Mouse (Mus musculus) liver, adult 2 months (tissue): ENCODE data around the gene Dlgap4. TPM values are rescaled to one million over a fixed set of nuclear protein-coding genes. Genes with fewer than 3 reads are reported as not detected.

Experiments used
- DNase-seq: peaks from one replicate; pipeline ENCODE4 v3.0.0-alpha.2; 2011; ENCODE audit warnings: low read depth, low spot score; ENCODE audit errors: extremely low read depth
- H3K27ac ChIP-seq: fragments of 200-500 bp; replicated peaks from 2 replicates; pipeline ENCODE4 v1.5.1; 2012; ENCODE audit warnings: low read depth, mild to moderate bottlenecking, control low read depth, inconsistent platforms, low read length; ENCODE audit not compliant: insufficient read depth
- H3K27me3 ChIP-seq: fragments of 200-500 bp; 2 replicates; pipeline ENCODE4 v1.6.1; 2012; ENCODE audit warnings: mild to moderate bottlenecking, moderate library complexity, low read length, inconsistent platforms; ENCODE audit not compliant: control insufficient read depth, insufficient read depth
- H3K36me3 ChIP-seq: fragments of 200-500 bp; 2 replicates; pipeline ENCODE4 v1.6.1; 2012; ENCODE audit warnings: low read length, inconsistent platforms; ENCODE audit not compliant: control insufficient read depth, insufficient read depth
- H3K4me1 ChIP-seq: fragments of 200-500 bp; 2 replicates; pipeline ENCODE4 v1.6.1; 2011; ENCODE audit warnings: low read length; ENCODE audit not compliant: control insufficient read depth, insufficient read depth
- H3K4me3 ChIP-seq: fragments of 200-500 bp; 2 replicates; pipeline ENCODE4 v1.5.1; 2011; ENCODE audit warnings: low read depth, mild to moderate bottlenecking, control low read depth, low read length, moderate library complexity; ENCODE audit not compliant: insufficient read depth
- H3K79me2 ChIP-seq: fragments of 200-500 bp; 2 replicates; pipeline ENCODE4 v1.6.1; 2012; ENCODE audit warnings: inconsistent platforms, mild to moderate bottlenecking, low read length, moderate library complexity; ENCODE audit not compliant: control insufficient read depth, insufficient read depth
- H3K9ac ChIP-seq: fragments of 200-500 bp; 2 replicates; pipeline ENCODE4 v1.6.1; 2012; ENCODE audit warnings: low read depth, mild to moderate bottlenecking, control low read depth, inconsistent platforms, low read length
- CTCF ChIP-seq: fragments of 200-500 bp; IDR thresholded peaks from 2 replicates; pipeline ENCODE4 v1.5.1; 2011; ENCODE audit warnings: low read depth, low read length, control low read depth
- POLR2A ChIP-seq: fragments of 200-500 bp; IDR thresholded peaks from 2 replicates; pipeline ENCODE4 v1.6.1; 2011; ENCODE audit warnings: low read length, control low read depth; ENCODE audit not compliant: insufficient read depth; ENCODE audit errors: extremely low read depth
- WGBS: fragments of 180-500 bp; shearing (Covaris S2); methylation state at CpG from one replicate; pipeline ENCODE4 v1.1.7; 2018; 5-methylcytosine and 5-hydroxymethylcytosine counted together
- polyA plus RNA-seq: library from polyadenylated mRNA; depleted of rRNA; stranded (reverse); fragments of >200 nt; gene quantifications from 2 replicates; pipeline ENCODE4 v1.2.3, GENCODE M21; 2012
- total RNA-seq: library from RNA; depleted of rRNA; stranded (reverse); fragments of >200 nt; gene quantifications from 2 replicates; pipeline ENCODE4 v1.2.3, GENCODE M21; 2014

Dlgap4 gene
- total and polyA plus RNA-seq, 2 experiments, result 3.2 to 22.8 TPM

- Histone ChIP-seq H3K4me3 (no peak overlapping the region; the same call in 1 of the 2 replicates), H3K4me1 (peaks cover 2% of the 10 kb centered on the region), H3K9ac (no peak overlapping the region), H3K36me3 (no peaks in the 10 kb centered on the region), H3K27me3 (no peaks in the 10 kb centered on the region), H3K27ac (peak overlapping the region; percentile 85; the same call in 1 of the 2 replicates), H3K79me2 (peaks cover 6% of the 10 kb centered on the region; the same call in 1 of the 2 replicates)
- WGBS, result 84% methylated on average over 8 of the region's 8 CpGs
- DNase-seq, result no peak
- no peak for TF ChIP-seq CTCF
These were observed 106.2 kb downstream of the Dlgap4 start for GRCm38 (mm10) chr2:156719549-156720312.

GRCm38 (mm10) chr2:156720313-156720674, 106.8 kb downstream of the Dlgap4 start:
- DNase-seq, result peak; percentile 48
- Histone ChIP-seq H3K4me1 (peaks cover 2% of the 10 kb centered on the region), H3K9ac (peak overlapping the region; percentile 79), H3K27me3 (no peaks in the 10 kb centered on the region), H3K27ac (peak overlapping the region; percentile 85), H3K79me2 (peaks cover 8% of the 10 kb centered on the region; the same call in 1 of the 2 replicates), H3K4me3 (peak overlapping the region; percentile 78), H3K36me3 (no peaks in the 10 kb centered on the region)
- TF ChIP-seq POLR2A, result no peak
- TF ChIP-seq CTCF, result no peak
- 0% methylated on average over 10 of the region's 10 CpGs for WGBS

GRCm38 (mm10) chr2:156720675-156721553, 107.4 kb downstream of the Dlgap4 start:
- peaks cover 2% of the 10 kb centered on the region for H3K4me1 ChIP-seq
- peak; percentile 74 for DNase-seq
- WGBS, result under 1% methylated on average over 108 of the region's 114 CpGs

GRCm38 (mm10) chr2:156721554-156722070, 108.1 kb downstream of the Dlgap4 start:
- peak overlapping the region; percentile 30 for H3K27ac ChIP-seq
- H3K27me3 ChIP-seq, result no peaks in the 10 kb centered on the region
- H3K4me3 ChIP-seq, result peak overlapping the region; percentile 64
- peaks cover 8% of the 10 kb centered on the region; the same call in 1 of the 2 replicates for H3K79me2 ChIP-seq
- H3K4me1 ChIP-seq, result peaks cover 2% of the 10 kb centered on the region
- DNase-seq, result no peak
- TF ChIP-seq CTCF, result no peak
- no peak for TF ChIP-seq POLR2A
- peak overlapping the region; percentile 94 for H3K9ac ChIP-seq
- 4% methylated on average over 17 of the region's 17 CpGs for WGBS
- no peaks in the 10 kb centered on the region for H3K36me3 ChIP-seq

More at GRCm38 (mm10) chr2:156720675-156721553, 107.4 kb downstream of the Dlgap4 start:
- Histone ChIP-seq H3K27ac (peak overlapping the region; percentile 85), H3K4me3 (peak overlapping the region; percentile 78), H3K36me3 (no peaks in the 10 kb centered on the region), H3K9ac (peak overlapping the region; percentile 94), H3K79me2 (peaks cover 8% of the 10 kb centered on the region; the same call in 1 of the 2 replicates), H3K27me3 (no peaks in the 10 kb centered on the region)
- TF ChIP-seq CTCF (peak; percentile 69), POLR2A (peak; percentile 78)

GRCm38 (mm10) chr2:156722071-156722575, 108.6 kb downstream of the Dlgap4 start:
- Histone ChIP-seq H3K4me3 (peak overlapping the region; percentile 64), H3K27me3 (no peaks in the 10 kb centered on the region), H3K4me1 (peaks cover 2% of the 10 kb centered on the region), H3K9ac (peak overlapping the region; percentile 94), H3K79me2 (peaks cover 8% of the 10 kb centered on the region; the same call in 1 of the 2 replicates), H3K27ac (peak overlapping the region; percentile 2; the same call in 1 of the 2 replicates), H3K36me3 (no peaks in the 10 kb centered on the region)
- DNase-seq, result peak; percentile 38
- TF ChIP-seq POLR2A (0 out of 2 replicates have a peak, but pooled peaks have one; percentile 10), CTCF (no peak)
- 10% methylated on average over 15 of the region's 15 CpGs for WGBS
